8 mouse cellular contexts compared by ENCODE assay signal in the genomic region with DNA sequence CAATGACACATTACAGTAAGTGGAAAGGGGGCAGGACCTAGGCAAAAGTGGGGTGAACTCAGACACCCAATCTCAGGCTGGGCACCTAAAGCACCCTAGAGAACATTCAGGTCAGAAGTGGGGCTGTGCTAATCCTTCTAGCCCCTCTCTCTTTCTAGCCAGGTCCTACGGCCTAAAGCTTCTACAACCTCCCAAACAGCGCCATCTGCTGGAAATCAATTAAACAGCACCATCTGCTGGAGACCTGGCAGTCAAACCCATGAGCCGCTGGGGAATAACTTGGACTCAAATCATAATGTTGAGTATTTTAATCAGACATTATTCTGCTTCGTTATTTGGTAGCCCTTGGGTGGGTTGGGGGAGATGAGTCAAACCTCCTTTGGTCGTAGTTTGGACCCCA.
DNase-seq lines count a peak whose midpoint lies in the region; ATAC-seq lines count a peak whose summit lies in the region.

No protein-coding gene starts in this region.

- peak; percentile 36 for ATAC-seq in inflammation-experienced regulatory T-cells, adult 6 months
- no peak for ATAC-seq in erythroid progenitor cell, adult 5-6 weeks (replicated peaks; ENCODE audit: low FRiP score, poor library complexity, severe bottlenecking)

- DNase-seq in heart, adult 18-20 months = peak; percentile 23 to 47
- no peak for DNase-seq in heart, adult 11 months
- peak; percentile 29 to 50 for DNase-seq in right cerebral cortex, adult 2 months (ENCODE audit: low spot score in 2 of 2)
- no peak for DNase-seq in right cerebral cortex, postnatal 25 days
- DNase-seq in c-Kit-positive CD71-negative TER-119-negative erythroid progenitor cells, embryonic 14.5 days (ENCODE audit: low read depth) = peak; percentile 29
- peak; percentile 58 for DNase-seq in lung, postnatal 14 days

Comparison
In these comparisons a context has a peak if more than half of its experiments do, and no peak if none do; other contexts are left out.
1. DNase-seq: peak in heart, adult 18-20 months (2 of 2), right cerebral cortex, adult 2 months (2 of 2), c-Kit-positive CD71-negative TER-119-negative erythroid progenitor cells, embryonic 14.5 days (single experiment) and lung, postnatal 14 days (single experiment); none in heart, adult 11 months (single experiment) and right cerebral cortex, postnatal 25 days (single experiment).